Mouse (Mus musculus) brain, embryonic 14.5 days (tissue): Measurements from ENCODE around the gene Aldh1a2.

Experiments used
- CTCF ChIP-seq: fragments of 200-500 bp; IDR thresholded peaks from 2 replicates; pipeline ENCODE4 v1.5.1; 2012; ENCODE audit warnings: inconsistent platforms, mild to moderate bottlenecking, moderate library complexity, borderline replicate concordance; ENCODE audit not compliant: insufficient read depth, insufficient read length; ENCODE audit errors: extremely low read depth
- POLR2A ChIP-seq: fragments of 200-500 bp; IDR thresholded peaks from 2 replicates; pipeline ENCODE4 v1.6.1; 2012; ENCODE audit warnings: mild to moderate bottlenecking, inconsistent platforms, borderline replicate concordance; ENCODE audit not compliant: poor library complexity, insufficient read depth, insufficient read length, severe bottlenecking; ENCODE audit errors: extremely low read depth

DNA sequence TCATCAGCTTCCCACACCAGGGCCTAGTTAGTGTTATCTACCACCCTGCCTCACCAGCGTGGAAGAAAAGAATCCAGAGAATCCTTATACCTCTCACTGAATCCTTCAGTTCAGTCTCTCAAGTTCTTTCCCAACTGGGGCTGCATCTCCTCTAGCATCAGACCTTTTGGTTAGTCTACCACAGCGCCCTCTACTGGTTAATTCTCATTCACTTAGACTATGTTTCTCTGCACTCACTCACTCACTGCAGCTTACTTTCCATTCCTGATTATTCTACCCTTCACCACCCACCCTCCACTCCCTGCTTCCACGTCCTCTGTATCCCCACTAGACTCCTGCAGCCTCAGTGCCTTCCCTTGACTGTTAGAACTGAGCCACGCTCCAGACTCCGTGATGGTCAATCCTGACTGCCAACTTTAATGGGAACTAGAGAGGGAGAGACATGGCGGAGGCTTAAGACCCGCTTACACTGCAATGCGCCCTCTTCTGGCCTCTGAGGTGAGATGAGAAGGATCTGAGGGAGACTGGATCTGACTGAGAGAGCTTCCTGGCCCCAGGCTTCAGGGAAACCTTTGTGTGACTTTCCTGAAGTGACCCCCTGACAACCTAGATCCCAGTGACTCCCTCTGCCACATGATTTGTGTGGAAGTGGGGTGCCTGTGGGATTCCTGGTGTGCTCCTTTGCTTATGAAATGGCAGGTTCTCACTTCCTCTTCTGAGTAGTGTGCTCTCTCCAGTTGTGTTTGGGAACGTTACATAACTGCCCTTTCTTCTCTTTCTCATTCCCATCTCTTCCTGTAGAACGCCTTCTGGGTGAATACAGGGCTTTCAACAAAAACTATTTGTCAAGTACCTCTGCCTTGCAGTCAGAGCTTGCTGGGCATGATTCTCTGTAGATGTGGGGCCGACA lies 104.9 kb downstream of the Aldh1a2 start:
- TF ChIP-seq CTCF = 0 out of 2 replicates have a peak, but pooled peaks have one; percentile 7
- TF ChIP-seq POLR2A = no peak
